In genomic region chr1:89927061-89927661, GRCm38 (mm10) we compare ENCODE assay signal across 8 mouse cellular contexts. TPM values are rescaled to one million over a fixed set of nuclear protein-coding genes. Genes with fewer than 3 reads are reported as not detected.
DNase-seq lines count a peak whose midpoint lies in the region; ATAC-seq lines count a peak whose summit lies in the region.

No protein-coding gene starts in this region.

- H3K4me1 ChIP-seq in kidney, embryonic 16.5 days (ENCODE audit: insufficient read depth, low read length): peaks cover 43% of the 10 kb centered on the region
- peaks cover 54% of the 10 kb centered on the region for H3K4me1 ChIP-seq in embryonic facial prominence, embryonic 15.5 days
- peaks cover 60% of the 10 kb centered on the region for H3K4me1 ChIP-seq in limb, embryonic 15.5 days
- peaks cover 36% of the 10 kb centered on the region for H3K4me1 ChIP-seq in neural tube, embryonic 14.5 days (ENCODE audit: control insufficient read depth, insufficient read depth, low read length)

- peak overlapping the region; percentile 18 for H3K9ac ChIP-seq in kidney, embryonic 16.5 days (replicated peaks; ENCODE audit: low read length)
- H3K9ac ChIP-seq in embryonic facial prominence, embryonic 15.5 days: no peak overlapping the region
- no peak overlapping the region for H3K9ac ChIP-seq in limb, embryonic 15.5 days
- peak overlapping the region; percentile 39; the same call in 1 of the 2 replicates for H3K9ac ChIP-seq in neural tube, embryonic 14.5 days (replicated peaks; ENCODE audit: low read depth, low read length)

- H3K4me2 ChIP-seq in kidney, embryonic 16.5 days (replicated peaks; ENCODE audit: low read depth, low read length): peak overlapping the region; percentile 63
- peak overlapping the region; percentile 42 for H3K4me2 ChIP-seq in embryonic facial prominence, embryonic 15.5 days (replicated peaks)
- peak overlapping the region; percentile 51 for H3K4me2 ChIP-seq in limb, embryonic 15.5 days
- H3K4me2 ChIP-seq in neural tube, embryonic 14.5 days (ENCODE audit: low read depth, low read length): peak overlapping the region; percentile 78

- H3K4me3 ChIP-seq in kidney, embryonic 16.5 days (ENCODE audit: low read length): peak overlapping the region; percentile 45
- peak overlapping the region; percentile 22 for H3K4me3 ChIP-seq in embryonic facial prominence, embryonic 15.5 days (replicated peaks)
- peak overlapping the region; percentile 34 for H3K4me3 ChIP-seq in limb, embryonic 15.5 days
- H3K4me3 ChIP-seq in neural tube, embryonic 14.5 days (ENCODE audit: low read depth, low read length): peak overlapping the region; percentile 54

- DNase-seq in kidney, adult 9 months: no peak
- no peak for DNase-seq in thymus, postnatal 36 days
- no peak for DNase-seq in cerebellum, adult 8-10 months

- whole genome bisulfite sequencing in kidney, embryonic 16.5 days: 2% methylated on average over 36 of the region's 36 CpGs
- 1% methylated on average over 36 of the region's 36 CpGs for WGBS in embryonic facial prominence, embryonic 15.5 days
- 2% methylated on average over 35 of the region's 36 CpGs for WGBS in limb, embryonic 15.5 days
- WGBS in neural tube, embryonic 14.5 days: 2% methylated on average over 36 of the region's 36 CpGs

- H3K27ac ChIP-seq in kidney, embryonic 16.5 days (ENCODE audit: low read length): no peak overlapping the region
- no peak overlapping the region for H3K27ac ChIP-seq in embryonic facial prominence, embryonic 15.5 days (replicated peaks)
- H3K27ac ChIP-seq in limb, embryonic 15.5 days: no peak overlapping the region
- no peak overlapping the region for H3K27ac ChIP-seq in neural tube, embryonic 14.5 days (ENCODE audit: low read depth, low read length)

- no peak for ATAC-seq in kidney, embryonic 16.5 days (ENCODE audit: low FRiP score, low TSS enrichment)
- ATAC-seq in embryonic facial prominence, embryonic 15.5 days (ENCODE audit: insufficient number of reproducible peaks, low FRiP score, low TSS enrichment, low read depth): no peak
- ATAC-seq in limb, embryonic 15.5 days (ENCODE audit: insufficient number of reproducible peaks, low FRiP score, low TSS enrichment, low read depth): no peak
- no peak for ATAC-seq in neural tube, embryonic 14.5 days (ENCODE audit: low read depth)
- ATAC-seq in frontal cortex, adult (ENCODE audit: low TSS enrichment): no peak

- no peaks in the 10 kb centered on the region for H3K36me3 ChIP-seq in kidney, embryonic 16.5 days (ENCODE audit: insufficient read depth, low read length)
- H3K36me3 ChIP-seq in embryonic facial prominence, embryonic 15.5 days: no peaks in the 10 kb centered on the region
- no peaks in the 10 kb centered on the region for H3K36me3 ChIP-seq in limb, embryonic 15.5 days
- no peaks in the 10 kb centered on the region for H3K36me3 ChIP-seq in neural tube, embryonic 14.5 days (ENCODE audit: control insufficient read depth, insufficient read depth, low read length)

- H3K27me3 ChIP-seq in kidney, embryonic 16.5 days (ENCODE audit: insufficient read depth, low read length): peaks cover 100% of the 10 kb centered on the region
- H3K27me3 ChIP-seq in embryonic facial prominence, embryonic 15.5 days: peaks cover 99% of the 10 kb centered on the region
- H3K27me3 ChIP-seq in limb, embryonic 15.5 days: peaks cover 100% of the 10 kb centered on the region
- H3K27me3 ChIP-seq in neural tube, embryonic 14.5 days (ENCODE audit: control insufficient read depth, insufficient read depth, low read length): peaks cover 11% of the 10 kb centered on the region

- no peaks in the 10 kb centered on the region for H3K9me3 ChIP-seq in kidney, embryonic 16.5 days (ENCODE audit: low read length)
- no peaks in the 10 kb centered on the region for H3K9me3 ChIP-seq in embryonic facial prominence, embryonic 15.5 days (replicated peaks)
- H3K9me3 ChIP-seq in limb, embryonic 15.5 days: no peaks in the 10 kb centered on the region
- no peaks in the 10 kb centered on the region for H3K9me3 ChIP-seq in neural tube, embryonic 14.5 days (ENCODE audit: control insufficient read depth, low read length)

RNA-seq across cellular contexts. Expression of gene Gbx2, which starts 3.8 kb away (rescaled TPM):
- polyA plus RNA-seq in kidney, embryonic 16.5 days (2015; fragmentation: Nextera tagmentation; extraction: Ambion mirVana): 0.22 and 0.23 TPM in 2 replicates
- 0.28 and 0.29 TPM in 2 replicates for polyA plus RNA-seq in embryonic facial prominence, embryonic 15.5 days (2015; fragmentation: Nextera tagmentation; extraction: Ambion mirVana)
- polyA plus RNA-seq in limb, embryonic 15.5 days (2015; fragmentation: Nextera tagmentation; extraction: Ambion mirVana): 0.14 and 0.34 TPM in 2 replicates
- 25.4 and 30.9 TPM in 2 replicates for polyA plus RNA-seq in neural tube, embryonic 14.5 days (2014; fragmentation: Nextera tagmentation; extraction: Ambion mirVana)

Comparison
In these comparisons a context has a peak if more than half of its experiments do, and no peak if none do; other contexts are left out.
1. H3K9ac ChIP-seq: peak in kidney, embryonic 16.5 days (single experiment) and neural tube, embryonic 14.5 days (single experiment); none in embryonic facial prominence, embryonic 15.5 days (single experiment) and limb, embryonic 15.5 days (single experiment).
2. RNA of gene Gbx2, which starts 3.8 kb away (polyA plus RNA-seq): 25.4 to 30.9 TPM in neural tube, embryonic 14.5 days; 0.28 to 0.29 TPM in embryonic facial prominence, embryonic 15.5 days, 0.22 to 0.23 TPM in kidney, embryonic 16.5 days and 0.14 to 0.34 TPM in limb, embryonic 15.5 days; every median in the first group is over 10 times any median in the second.
3. Peak in every context shown above with its lines, with median percentiles within 50 percentile points of each other: H3K4me2 ChIP-seq and H3K4me3 ChIP-seq.